Mouse (Mus musculus) hindbrain, postnatal 0 days (tissue): ENCODE measurements at regions not wholly inside any gene's neighbourhood (a gene's known extent, or its start where the extent isn't known, plus 50 kb on each side); places are given as distances from the start of the nearest gene placed in this dataset.

ENCODE experiments used
- ATAC-seq: fragments of 200-750 bp; cut with Nextera tagmentation; 2 replicates; pipeline ENCODE4 v1.8.0; 2017; ENCODE audit warnings: mild to moderate bottlenecking, moderate TSS enrichment, moderate library complexity
- DNase-seq: peaks from one replicate; pipeline ENCODE4 v3.0.0-alpha.2; 2015; ENCODE audit warnings: low spot score
- H3K27ac ChIP-seq: fragments of 300-500 bp; sonication (generic); 2 replicates; pipeline ENCODE4 v1.5.1; 2014; ENCODE audit warnings: mild to moderate bottlenecking
- H3K27me3 ChIP-seq: fragments of 300-500 bp; sonication (generic); 2 replicates; pipeline ENCODE4 v1.6.1; 2014; ENCODE audit warnings: low read length, mixed read lengths; ENCODE audit not compliant: insufficient read depth
- H3K36me3 ChIP-seq: fragments of 300-500 bp; sonication (generic); 2 replicates; pipeline ENCODE4 v1.6.1; 2014; ENCODE audit warnings: low read length, mixed read lengths; ENCODE audit not compliant: insufficient read depth
- H3K4me1 ChIP-seq: fragments of 300-500 bp; sonication (generic); 2 replicates; pipeline ENCODE4 v1.6.1; 2014; ENCODE audit warnings: antibody characterized with exemption, low read length, mixed read lengths; ENCODE audit not compliant: insufficient read depth
- H3K4me2 ChIP-seq: fragments of 300-500 bp; sonication (generic); 2 replicates; pipeline ENCODE4 v1.6.1; 2014; ENCODE audit warnings: low read depth, mild to moderate bottlenecking, low read length, moderate library complexity, mixed read lengths
- H3K4me3 ChIP-seq: fragments of 300-500 bp; sonication (generic); 2 replicates; pipeline ENCODE4 v1.5.1; 2014; ENCODE audit warnings: low read length
- H3K9ac ChIP-seq: fragments of 300-500 bp; sonication (generic); replicated peaks from 2 replicates; pipeline ENCODE4 v1.6.1; 2014; ENCODE audit warnings: mild to moderate bottlenecking, low read length, moderate library complexity, mixed read lengths
- H3K9me3 ChIP-seq: fragments of 300-500 bp; sonication (generic); 2 replicates; pipeline ENCODE4 v1.6.1; 2016; ENCODE audit warnings: low read length, mixed read lengths
- CTCF ChIP-seq: IDR thresholded peaks from 2 replicates; pipeline ENCODE4 v1.5.1; 2016; ENCODE audit warnings: antibody characterized with exemption, control low read depth, low read depth
- WGBS: fragments of 180-500 bp; shearing (Covaris S2); extraction: QIAGEN DNeasy Blood & Tissue Kit; methylation state at CpG from one replicate; pipeline ENCODE4 v1.1.7; 2014; 5-methylcytosine and 5-hydroxymethylcytosine counted together

DNA sequence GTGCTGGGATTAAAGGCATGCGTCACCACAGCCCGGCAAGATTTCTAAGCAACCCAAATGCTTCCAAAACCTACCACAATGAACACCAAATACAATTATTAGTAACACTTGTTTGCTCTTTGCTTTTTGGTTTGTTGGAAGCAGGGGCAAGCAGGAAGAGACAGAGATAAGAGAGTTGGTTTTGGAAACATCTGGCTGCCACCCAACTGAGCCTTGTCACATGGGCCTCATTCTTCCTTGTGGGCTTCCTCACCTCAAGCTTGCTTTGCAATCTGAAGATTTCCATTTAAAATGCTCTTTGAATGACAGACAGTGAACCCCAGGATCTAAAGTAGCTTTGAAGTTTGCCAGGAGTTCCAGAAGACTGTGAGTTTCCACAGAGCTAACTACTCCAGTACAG is 60.6 kb upstream of the Tle4 start:
- no peaks in the 10 kb centered on the region for H3K9me3 ChIP-seq

DNA sequence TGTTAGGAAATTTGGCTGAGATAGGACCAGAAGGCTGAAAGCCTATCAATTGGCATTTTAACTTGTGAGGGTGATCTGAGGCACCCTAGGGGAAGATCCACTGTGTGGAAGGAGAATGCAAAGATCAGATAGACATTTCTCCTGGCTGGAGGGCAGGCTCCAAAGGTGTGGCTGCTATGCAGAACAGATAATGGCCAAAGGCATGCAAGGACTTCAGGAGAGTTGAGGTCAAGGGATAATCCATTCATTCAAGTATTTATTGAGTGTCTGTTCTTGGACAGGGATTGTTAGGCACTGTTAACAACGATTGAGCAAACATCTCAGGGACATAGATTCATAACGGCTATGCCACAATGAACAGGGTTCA is 58.2 kb upstream of the Tle4 start:
- Histone ChIP-seq H3K36me3 (no peaks in the 10 kb centered on the region), H3K4me3 (no peak overlapping the region), H3K9ac (no peak overlapping the region), H3K9me3 (no peaks in the 10 kb centered on the region), H3K27ac (no peak overlapping the region), H3K27me3 (no peaks in the 10 kb centered on the region), H3K4me1 (no peaks in the 10 kb centered on the region), H3K4me2 (no peak overlapping the region)
- ATAC-seq (no peak), DNase-seq (no peak)
- WGBS: 83% methylated on average over 2 of the region's 2 CpGs
- no peak for TF ChIP-seq CTCF

More for the DNA sequence above, 60.6 kb upstream of the Tle4 start:
- ATAC-seq (no peak), DNase-seq (no peak)
- no peak for TF ChIP-seq CTCF
- Histone ChIP-seq H3K4me1 (no peaks in the 10 kb centered on the region), H3K36me3 (no peaks in the 10 kb centered on the region), H3K27me3 (no peaks in the 10 kb centered on the region), H3K4me3 (no peak overlapping the region), H3K9ac (no peak overlapping the region), H3K27ac (no peak overlapping the region), H3K4me2 (no peak overlapping the region)
- WGBS: 100% methylated on average over 2 of the region's 2 CpGs

DNA sequence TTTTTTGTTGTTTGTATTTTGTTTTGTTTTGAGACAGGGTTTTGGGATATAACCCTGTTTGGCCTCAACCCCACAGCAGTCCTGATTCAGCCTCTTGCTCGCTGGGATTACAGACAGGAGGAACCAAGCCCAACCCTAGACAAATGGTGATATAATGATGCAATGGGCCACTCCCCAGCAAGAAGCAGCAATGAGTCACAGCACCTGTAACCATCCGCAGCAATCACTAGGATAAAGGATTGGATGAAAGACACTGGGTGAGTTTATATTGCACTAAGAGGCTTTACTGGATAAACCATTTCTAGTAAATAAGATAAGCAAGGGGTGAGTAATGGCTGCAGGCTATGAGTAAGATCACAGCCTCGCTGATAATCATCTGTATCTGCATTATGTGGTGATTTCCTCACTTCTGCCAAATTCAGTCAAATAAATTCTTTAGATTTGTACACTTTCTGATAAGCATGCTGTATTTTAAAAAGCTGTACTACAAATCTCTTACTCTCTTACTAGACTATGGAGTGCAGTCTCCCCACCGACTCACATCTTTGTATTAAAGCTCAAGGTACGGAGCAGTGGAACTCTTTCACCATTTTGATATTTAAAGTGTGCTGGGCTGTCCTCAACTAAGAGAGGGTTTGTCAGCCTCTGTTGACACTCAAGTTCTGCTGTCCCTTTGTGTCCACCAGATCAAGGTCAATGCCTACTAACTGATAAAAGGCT is 57.6 kb upstream of the Tle4 start:
- Histone ChIP-seq H3K27me3 (no peaks in the 10 kb centered on the region), H3K4me2 (no peak overlapping the region), H3K4me1 (no peaks in the 10 kb centered on the region), H3K4me3 (no peak overlapping the region), H3K9me3 (no peaks in the 10 kb centered on the region), H3K27ac (no peak overlapping the region), H3K9ac (no peak overlapping the region), H3K36me3 (no peaks in the 10 kb centered on the region)
- TF ChIP-seq CTCF: no peak
- ATAC-seq: no peak
- DNase-seq: no peak
- 87% methylated on average over 5 of the region's 5 CpGs for WGBS
